Mouse (Mus musculus): ENCODE data around the gene Cdc42ep4. TPM values are rescaled to one million over a fixed set of nuclear protein-coding genes. Genes with fewer than 3 reads are reported as not detected.

Cdc42ep4 gene
- polyA plus RNA-seq, 1 experiment from 2014 or later, result 60.4 TPM

DNA sequence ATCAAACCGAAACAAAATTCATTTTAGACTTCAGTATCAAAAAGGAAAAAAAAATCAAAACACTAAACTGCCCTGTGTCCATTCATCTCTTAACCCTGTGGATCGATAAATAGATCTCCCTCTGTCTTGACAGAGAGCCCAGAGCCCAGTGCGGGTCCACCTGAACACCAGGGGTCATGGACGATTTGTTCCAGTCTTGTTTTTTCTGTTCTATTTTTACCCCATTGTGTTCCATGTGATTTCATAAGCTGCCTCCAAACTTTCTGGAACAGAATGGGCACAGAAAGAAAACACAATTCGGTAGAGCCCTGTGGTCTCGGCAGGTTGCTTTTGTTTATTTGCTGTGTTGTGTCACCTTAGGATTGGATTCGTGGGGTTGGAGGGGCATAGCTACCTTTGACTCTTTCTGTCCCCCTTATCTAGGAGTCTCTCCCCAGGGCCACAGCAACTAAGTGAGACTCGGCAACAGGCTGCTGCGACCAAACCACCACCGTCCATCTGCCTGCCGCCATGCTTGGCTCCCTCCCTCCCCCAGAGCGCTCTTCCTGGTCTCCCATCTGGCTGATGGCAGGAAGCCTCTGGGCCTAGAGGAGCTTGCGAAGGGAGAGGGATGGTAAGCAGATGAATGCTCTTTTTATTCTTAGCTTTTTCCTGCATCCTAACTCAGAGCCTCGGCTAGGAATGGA, 29.1 kb downstream of the Cdc42ep4 start:
- H3K4me2 ChIP-seq, result no peak overlapping the region
- 82% methylated on average over 14 of the region's 14 CpGs for WGBS

DNA sequence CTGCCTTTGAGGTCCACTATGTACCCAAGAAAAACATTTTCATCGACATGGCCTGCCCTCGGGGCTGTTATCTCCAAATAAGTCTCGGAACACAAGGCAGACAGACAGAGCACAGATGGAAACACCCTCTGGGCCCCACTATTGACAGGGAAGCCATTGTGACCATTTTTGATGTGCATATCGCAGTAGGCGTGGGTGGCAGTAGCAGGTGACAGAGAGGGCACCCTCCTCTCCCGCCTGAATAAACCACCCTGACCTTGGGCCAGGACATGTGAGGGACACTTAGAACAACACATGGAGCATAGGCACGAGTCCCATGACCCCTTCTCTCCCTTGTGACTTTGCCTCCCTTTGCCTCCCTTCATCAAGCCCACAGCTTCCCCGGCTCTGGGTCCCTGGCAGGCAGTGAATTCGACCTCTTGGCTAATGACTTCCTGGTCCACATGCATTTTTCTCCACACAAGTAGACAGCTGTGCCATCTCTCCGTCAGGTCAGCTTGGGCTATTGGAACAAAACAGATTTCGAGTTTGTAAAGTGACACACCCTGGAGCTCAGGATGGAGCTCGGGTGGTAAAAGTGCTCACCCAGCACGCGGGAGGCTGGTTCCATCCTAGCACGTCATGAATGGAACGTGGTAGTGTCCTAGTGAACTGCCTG, 33.8 kb downstream of the Cdc42ep4 start:
- ATAC-seq (ENCODE audit: low FRiP score), result no peak
- H3K27ac ChIP-seq (ENCODE audit: low read depth, low read length), result no peak overlapping the region
- H3K36me3 ChIP-seq (ENCODE audit: control insufficient read depth, insufficient read depth, low read length), result no peaks in the 10 kb centered on the region
- no peak overlapping the region for H3K4me3 ChIP-seq (ENCODE audit: low read depth, low read length)
- DNase-seq (ENCODE audit: low spot score, missing footprints), result no peak
- H3K9ac ChIP-seq (ENCODE audit: low read length), result no peak overlapping the region
- no peaks in the 10 kb centered on the region for H3K9me3 ChIP-seq (ENCODE audit: control insufficient read depth, low read length)
- H3K4me1 ChIP-seq (ENCODE audit: control insufficient read depth, insufficient read depth, low read length), result no peaks in the 10 kb centered on the region
- no peak overlapping the region for H3K4me2 ChIP-seq
- 73% methylated on average over 16 of the region's 16 CpGs for WGBS
- no peaks in the 10 kb centered on the region for H3K27me3 ChIP-seq (ENCODE audit: control insufficient read depth, insufficient read depth, low read length)

More for the DNA sequence above, 29.1 kb downstream of the Cdc42ep4 start:
- no peaks in the 10 kb centered on the region for H3K4me1 ChIP-seq (ENCODE audit: control insufficient read depth, insufficient read depth, low read length)
- H3K27me3 ChIP-seq (ENCODE audit: control insufficient read depth, insufficient read depth, low read length), result no peaks in the 10 kb centered on the region
- peaks cover 15% of the 10 kb centered on the region for H3K36me3 ChIP-seq (ENCODE audit: control insufficient read depth, insufficient read depth, low read length)
- H3K27ac ChIP-seq (ENCODE audit: low read depth, low read length), result no peak overlapping the region
- ATAC-seq (ENCODE audit: low FRiP score), result no peak
- no peak overlapping the region for H3K9ac ChIP-seq (ENCODE audit: low read length)
- H3K4me3 ChIP-seq (ENCODE audit: low read depth, low read length), result no peak overlapping the region
- no peak for DNase-seq (ENCODE audit: low spot score, missing footprints)
- no peaks in the 10 kb centered on the region for H3K9me3 ChIP-seq (ENCODE audit: control insufficient read depth, low read length)

DNA sequence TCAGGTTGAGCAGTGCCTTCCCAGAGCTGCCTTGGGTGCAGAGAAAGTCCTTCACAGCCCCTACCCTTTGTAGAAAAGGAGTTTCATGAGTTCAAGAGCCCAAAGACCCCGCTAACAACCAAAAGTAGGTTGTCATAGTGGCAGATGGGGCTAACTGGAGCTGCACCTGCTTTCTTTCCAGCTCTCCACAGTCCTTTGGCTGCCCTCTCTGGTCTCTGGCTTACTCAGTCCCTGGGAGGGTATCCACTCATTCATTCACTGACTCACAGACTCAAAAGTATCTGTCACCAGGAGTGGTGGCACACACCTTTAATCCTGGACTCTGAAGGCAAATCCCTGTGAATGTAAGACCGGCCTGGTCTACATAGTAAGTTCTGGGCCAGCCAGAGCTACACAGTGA, 35.5 kb downstream of the Cdc42ep4 start:
- Histone ChIP-seq H3K4me2 (no peak overlapping the region), H3K9me3 (ENCODE audit: control insufficient read depth, low read length) (no peaks in the 10 kb centered on the region), H3K4me3 (ENCODE audit: low read depth, low read length) (no peak overlapping the region), H3K27ac (ENCODE audit: low read depth, low read length) (no peak overlapping the region), H3K9ac (ENCODE audit: low read length) (no peak overlapping the region), H3K36me3 (ENCODE audit: control insufficient read depth, insufficient read depth, low read length) (no peaks in the 10 kb centered on the region), H3K4me1 (ENCODE audit: control insufficient read depth, insufficient read depth, low read length) (no peaks in the 10 kb centered on the region), H3K27me3 (ENCODE audit: control insufficient read depth, insufficient read depth, low read length) (no peaks in the 10 kb centered on the region)
- ATAC-seq (ENCODE audit: low FRiP score) (no peak), DNase-seq (ENCODE audit: low spot score, missing footprints) (no peak)
- WGBS, result 97% methylated on average over 2 of the region's 2 CpGs

DNA sequence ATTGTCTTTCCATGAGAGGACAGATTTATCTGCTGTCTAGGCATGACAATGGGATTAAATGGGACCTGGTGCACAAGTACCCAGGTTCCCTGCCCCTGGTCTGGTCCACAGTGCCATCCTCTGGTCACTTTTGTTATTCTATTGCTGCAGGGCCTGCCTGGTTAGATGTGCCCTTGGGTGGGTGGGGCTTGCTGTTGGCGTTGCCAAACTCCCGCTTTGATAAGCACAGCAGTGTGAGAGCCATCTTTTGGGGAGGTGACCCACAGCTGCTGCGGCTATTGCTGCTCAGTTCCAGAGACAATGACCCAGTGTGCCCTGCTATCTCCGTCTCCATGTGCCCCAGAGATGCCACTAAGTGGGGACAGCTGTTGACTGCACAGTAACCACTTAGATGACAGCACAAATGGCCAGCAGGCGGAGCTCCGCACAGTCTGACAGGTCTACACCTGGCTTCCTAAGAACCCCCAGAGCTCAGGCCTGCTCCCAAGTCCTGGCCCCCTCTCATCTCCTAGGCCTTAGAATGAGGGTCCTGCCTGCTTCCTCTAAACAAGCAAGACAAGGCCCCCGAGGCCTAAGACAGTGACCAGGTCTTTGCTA, 36.5 kb downstream of the Cdc42ep4 start:
- Histone ChIP-seq H3K9me3 (ENCODE audit: control insufficient read depth, low read length) (no peaks in the 10 kb centered on the region), H3K9ac (ENCODE audit: low read length) (no peak overlapping the region), H3K27ac (ENCODE audit: low read depth, low read length) (no peak overlapping the region), H3K27me3 (ENCODE audit: control insufficient read depth, insufficient read depth, low read length) (no peaks in the 10 kb centered on the region), H3K4me3 (ENCODE audit: low read depth, low read length) (no peak overlapping the region), H3K36me3 (ENCODE audit: control insufficient read depth, insufficient read depth, low read length) (no peaks in the 10 kb centered on the region), H3K4me1 (ENCODE audit: control insufficient read depth, insufficient read depth, low read length) (peaks cover 8% of the 10 kb centered on the region), H3K4me2 (no peak overlapping the region)
- 61% methylated on average over 7 of the region's 7 CpGs for WGBS
- ATAC-seq (ENCODE audit: low FRiP score) (no peak), DNase-seq (ENCODE audit: low spot score, missing footprints) (no peak)

DNA sequence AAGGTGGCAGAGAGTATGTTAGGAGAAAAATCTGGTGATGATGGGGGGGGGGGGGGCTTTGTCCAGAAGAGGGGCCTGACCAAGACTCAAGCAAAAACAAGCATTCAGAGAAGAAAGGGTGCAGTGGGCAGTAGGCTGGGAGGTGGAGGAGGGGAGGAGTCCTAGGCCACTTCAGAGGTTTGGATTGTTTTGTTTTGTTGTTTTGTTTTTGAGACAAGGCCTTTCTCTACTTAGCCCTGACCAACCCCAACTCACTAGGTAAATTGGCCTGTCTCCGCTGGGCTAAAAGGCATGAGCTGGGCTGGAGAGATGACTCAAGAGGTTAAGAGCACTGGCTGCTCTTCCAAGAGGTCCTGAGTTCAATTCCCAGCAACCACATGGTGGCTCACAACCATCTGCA, 40.6 kb downstream of the Cdc42ep4 start:
- no peak for DNase-seq (ENCODE audit: low spot score, missing footprints)
- peaks cover 2% of the 10 kb centered on the region for H3K27me3 ChIP-seq (ENCODE audit: control insufficient read depth, insufficient read depth, low read length)
- no peak overlapping the region for H3K4me3 ChIP-seq (ENCODE audit: low read depth, low read length)
- H3K36me3 ChIP-seq (ENCODE audit: control insufficient read depth, insufficient read depth, low read length), result no peaks in the 10 kb centered on the region
- H3K9me3 ChIP-seq (ENCODE audit: control insufficient read depth, low read length), result no peaks in the 10 kb centered on the region
- WGBS, result 42% methylated on average over 1 of the region's 1 CpGs
- 0 out of 2 replicates have a peak, but pooled peaks have one; percentile 8 for ATAC-seq (ENCODE audit: low FRiP score)
- H3K9ac ChIP-seq (ENCODE audit: low read length), result peak overlapping the region; percentile 39; the same call in 1 of the 2 replicates
- H3K4me2 ChIP-seq, result no peak overlapping the region
- H3K4me1 ChIP-seq (ENCODE audit: control insufficient read depth, insufficient read depth, low read length), result peaks cover 19% of the 10 kb centered on the region
- peak overlapping the region; percentile 67 for H3K27ac ChIP-seq (ENCODE audit: low read depth, low read length)

DNA sequence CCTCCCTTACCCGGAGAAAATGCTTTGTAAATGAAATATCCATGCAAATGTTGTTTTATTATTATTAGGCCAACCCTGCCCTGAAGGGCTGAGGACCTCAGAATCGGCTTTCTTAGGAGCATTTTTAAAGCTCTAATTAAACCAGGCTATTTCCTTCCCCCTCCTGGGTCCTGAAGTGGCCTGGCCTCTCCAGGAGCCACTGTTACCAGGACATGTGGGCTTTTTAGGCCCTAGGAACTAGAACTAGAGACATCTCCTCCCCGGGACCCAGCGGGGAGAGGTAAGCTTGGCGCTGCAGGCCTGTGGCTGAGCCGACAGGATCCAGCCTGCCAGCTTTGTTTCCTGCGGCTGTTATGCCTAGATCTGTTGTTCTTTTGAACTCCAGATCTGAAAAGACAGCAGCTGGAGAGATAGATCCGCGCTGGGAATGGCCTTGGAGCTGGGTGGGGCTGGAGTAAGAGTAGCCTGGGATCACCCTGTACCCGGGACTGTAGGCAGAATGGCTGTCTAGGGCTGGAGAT, 41.4 kb downstream of the Cdc42ep4 start:
- Histone ChIP-seq H3K27ac (ENCODE audit: low read depth, low read length) (peak overlapping the region; percentile 67), H3K4me2 (peak overlapping the region; percentile 25; the same call in 1 of the 2 replicates), H3K9ac (ENCODE audit: low read length) (peak overlapping the region; percentile 39), H3K4me1 (ENCODE audit: control insufficient read depth, insufficient read depth, low read length) (peaks cover 19% of the 10 kb centered on the region), H3K36me3 (ENCODE audit: control insufficient read depth, insufficient read depth, low read length) (no peaks in the 10 kb centered on the region), H3K4me3 (ENCODE audit: low read depth, low read length) (no peak overlapping the region), H3K9me3 (ENCODE audit: control insufficient read depth, low read length) (no peaks in the 10 kb centered on the region), H3K27me3 (ENCODE audit: control insufficient read depth, insufficient read depth, low read length) (peaks cover 2% of the 10 kb centered on the region)
- ATAC-seq (ENCODE audit: low FRiP score) (peak; percentile 66), DNase-seq (ENCODE audit: low spot score, missing footprints) (peak; percentile 96)
- 1% methylated on average over 10 of the region's 10 CpGs for WGBS

DNA sequence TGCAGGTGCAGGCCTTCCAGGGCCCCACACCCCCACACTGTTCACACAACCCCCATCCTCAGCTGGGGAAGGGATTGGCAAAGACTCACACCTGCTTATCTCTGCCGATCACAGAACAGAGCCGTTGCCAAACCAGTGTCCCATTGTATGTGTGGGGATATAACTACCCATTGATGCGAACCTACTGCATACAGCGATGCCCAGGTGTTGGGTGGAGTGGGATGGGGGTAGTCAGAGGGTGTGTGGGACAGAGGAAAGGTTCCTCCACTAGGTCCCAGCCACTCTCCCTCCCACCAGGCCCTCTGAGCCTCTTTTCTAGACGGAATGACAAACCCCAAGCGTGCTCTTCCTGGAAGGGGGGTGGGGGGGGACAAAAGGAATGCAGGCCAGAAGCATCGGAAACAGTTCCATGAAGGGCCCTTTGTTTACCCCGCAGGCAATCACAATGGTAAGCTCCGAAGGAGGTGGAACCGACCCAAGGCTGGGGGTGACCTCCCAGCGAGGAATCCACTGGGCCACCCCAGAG, 41.9 kb downstream of the Cdc42ep4 start, which contains the start of gene Cpsf4l:
Gene Cpsf4l (minus strand): TSS at position 287 of the 526 bp plus-strand sequence.
- peak within 1 kb of the TSS; percentile 25; the same call in 1 of the 2 replicates for H3K4me2 ChIP-seq
- no peak within 1 kb of the TSS for H3K4me3 ChIP-seq (ENCODE audit: low read depth, low read length)
- no peaks in the 10 kb centered on the region for H3K9me3 ChIP-seq (ENCODE audit: control insufficient read depth, low read length)
- no peaks in the 10 kb centered on the region for H3K36me3 ChIP-seq (ENCODE audit: control insufficient read depth, insufficient read depth, low read length)
- ATAC-seq (ENCODE audit: low FRiP score) (peak; percentile 77), DNase-seq (ENCODE audit: low spot score, missing footprints) (no peak)
- peaks cover 2% of the 10 kb centered on the region for H3K27me3 ChIP-seq (ENCODE audit: control insufficient read depth, insufficient read depth, low read length)
- 2% methylated on average over 11 of the region's 11 CpGs for WGBS
- H3K9ac ChIP-seq (ENCODE audit: low read length), result peak within 1 kb of the TSS; percentile 39
- peak within 1 kb of the TSS; percentile 67 for H3K27ac ChIP-seq (ENCODE audit: low read depth, low read length)
- peaks cover 19% of the 10 kb centered on the region for H3K4me1 ChIP-seq (ENCODE audit: control insufficient read depth, insufficient read depth, low read length)

DNA sequence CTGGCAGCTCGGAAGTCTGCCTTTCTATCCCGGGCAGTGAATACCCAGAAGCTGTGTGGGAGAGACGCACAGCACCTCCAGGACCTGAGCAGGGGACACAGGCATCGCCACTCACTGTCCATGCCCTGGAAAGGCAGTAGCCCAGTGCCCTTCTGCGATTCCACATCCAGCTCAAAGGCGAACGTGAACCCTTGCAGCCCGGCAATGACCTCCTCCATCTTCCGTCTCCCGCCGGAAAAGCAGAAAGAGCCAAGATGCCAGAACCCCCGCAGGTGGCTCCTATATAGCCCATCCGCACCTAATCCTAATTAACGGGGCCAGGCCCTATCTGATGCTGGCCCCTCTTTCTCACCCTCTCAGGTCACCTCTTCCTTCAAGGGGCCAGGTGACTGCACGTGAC, 42.4 kb downstream of the Cdc42ep4 start:
- peak; percentile 8; the same call in 1 of the 2 replicates for ATAC-seq (ENCODE audit: low FRiP score)

More for the DNA sequence above, 42.4 kb downstream of the Cdc42ep4 start:
- no peak overlapping the region for H3K4me2 ChIP-seq
- H3K4me3 ChIP-seq (ENCODE audit: low read depth, low read length), result no peak overlapping the region
- no peak overlapping the region for H3K27ac ChIP-seq (ENCODE audit: low read depth, low read length)
- peaks cover 19% of the 10 kb centered on the region for H3K4me1 ChIP-seq (ENCODE audit: control insufficient read depth, insufficient read depth, low read length)
- H3K9me3 ChIP-seq (ENCODE audit: control insufficient read depth, low read length), result no peaks in the 10 kb centered on the region
- H3K9ac ChIP-seq (ENCODE audit: low read length), result no peak overlapping the region
- H3K36me3 ChIP-seq (ENCODE audit: control insufficient read depth, insufficient read depth, low read length), result no peaks in the 10 kb centered on the region
- peaks cover 2% of the 10 kb centered on the region for H3K27me3 ChIP-seq (ENCODE audit: control insufficient read depth, insufficient read depth, low read length)
- 11% methylated on average over 15 of the region's 15 CpGs for WGBS
- peak; percentile 87 for DNase-seq (ENCODE audit: low spot score, missing footprints)

Data from midbrain, embryonic 11.5 days (tissue).